Mouse (Mus musculus): Measurements from ENCODE around the gene Slc30a3. TPM values are rescaled to one million over a fixed set of nuclear protein-coding genes. Genes with fewer than 3 reads are reported as not detected.
"Not testable (repeated sequence)": the region's sequence is repeated elsewhere in the genome, so short reads cannot be mapped to it uniquely, and the experiment has no call there.

Gene Slc30a3
- polyA plus RNA-seq, 1 experiment, result 23.5 TPM

GRCm38 (mm10) chr5:31076346-31076745 is 31.7 kb downstream of the Slc30a3 start:
- 88% methylated on average over 13 of the region's 13 CpGs for WGBS
- no peak for TF ChIP-seq CTCF (IDR thresholded peaks at IDR 0.05; ENCODE audit: borderline replicate concordance, insufficient read depth, low read depth, low read length)
- no peak for TF ChIP-seq POLR2A (IDR thresholded peaks at IDR 0.05; ENCODE audit: borderline replicate concordance, insufficient read depth, low read length)
- H3K4me1 ChIP-seq (ENCODE audit: control insufficient read depth, insufficient read depth, low read length), result no peaks in the 10 kb centered on the region

GRCm38 (mm10) chr5:31073176-31073575 is 34.9 kb downstream of the Slc30a3 start:
- TF ChIP-seq CTCF (IDR thresholded peaks at IDR 0.05; ENCODE audit: borderline replicate concordance, insufficient read depth, low read depth, low read length) (no peak), POLR2A (IDR thresholded peaks at IDR 0.05; ENCODE audit: borderline replicate concordance, insufficient read depth, low read length) (no peak)
- Histone ChIP-seq H3K27ac (ENCODE audit: insufficient read depth, low read length) (no peak overlapping the region), H3K4me1 (ENCODE audit: control insufficient read depth, insufficient read depth, low read length) (no peaks in the 10 kb centered on the region), H3K4me3 (replicated peaks; ENCODE audit: insufficient read depth, low read depth, low read length) (no peak overlapping the region), H3K27me3 (ENCODE audit: control insufficient read depth, insufficient read depth, low read length) (no peaks in the 10 kb centered on the region)
- no peak for DNase-seq
- WGBS, result 87% methylated on average over 12 of the region's 12 CpGs

More at GRCm38 (mm10) chr5:31076346-31076745, 31.7 kb downstream of the Slc30a3 start:
- DNase-seq, result no peak
- no peak overlapping the region for H3K27ac ChIP-seq (ENCODE audit: insufficient read depth, low read length)
- H3K27me3 ChIP-seq (ENCODE audit: control insufficient read depth, insufficient read depth, low read length), result no peaks in the 10 kb centered on the region
- no peak overlapping the region for H3K4me3 ChIP-seq (replicated peaks; ENCODE audit: insufficient read depth, low read depth, low read length)

DNA sequence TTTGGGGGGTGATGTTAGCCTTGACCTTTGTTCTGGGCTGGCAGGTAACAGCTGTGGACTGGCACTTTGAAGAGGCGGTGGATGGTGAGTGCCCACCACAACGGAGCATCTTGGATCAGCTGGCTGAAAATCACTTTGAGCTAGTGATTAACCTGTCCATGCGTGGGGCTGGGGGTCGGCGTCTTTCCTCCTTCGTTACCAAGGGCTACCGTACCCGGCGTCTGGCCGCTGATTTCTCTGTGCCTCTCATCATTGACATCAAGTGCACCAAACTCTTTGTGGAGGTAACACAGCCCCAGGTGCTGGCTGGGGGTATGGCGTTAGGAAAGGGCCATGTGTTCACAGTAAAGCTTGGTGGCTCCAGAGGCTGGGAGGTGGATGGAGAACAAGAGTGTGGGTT is 36.2 kb downstream of the Slc30a3 start:
- 91% methylated on average over 11 of the region's 11 CpGs for WGBS
- TF ChIP-seq POLR2A (IDR thresholded peaks at IDR 0.05; ENCODE audit: borderline replicate concordance, insufficient read depth, low read length) (no peak), CTCF (IDR thresholded peaks at IDR 0.05; ENCODE audit: borderline replicate concordance, insufficient read depth, low read depth, low read length) (no peak)
- Histone ChIP-seq H3K27ac (ENCODE audit: insufficient read depth, low read length) (no peak overlapping the region), H3K27me3 (ENCODE audit: control insufficient read depth, insufficient read depth, low read length) (no peaks in the 10 kb centered on the region), H3K4me1 (ENCODE audit: control insufficient read depth, insufficient read depth, low read length) (no peaks in the 10 kb centered on the region), H3K4me3 (replicated peaks; ENCODE audit: insufficient read depth, low read depth, low read length) (no peak overlapping the region)
- no peak for DNase-seq

- no peak for TF ChIP-seq POLR2A (IDR thresholded peaks at IDR 0.05; ENCODE audit: borderline replicate concordance, insufficient read depth, low read length)
- no peak for TF ChIP-seq CTCF (IDR thresholded peaks at IDR 0.05; ENCODE audit: borderline replicate concordance, insufficient read depth, low read depth, low read length)
- 83% methylated on average over 2 of the region's 2 CpGs for WGBS
Observed at GRCm38 (mm10) chr5:31071059-31071458, 37.0 kb downstream of the Slc30a3 start.

GRCm38 (mm10) chr5:31069810-31070209 is 38.2 kb downstream of the Slc30a3 start:
- no peak for TF ChIP-seq POLR2A (IDR thresholded peaks at IDR 0.05; ENCODE audit: borderline replicate concordance, insufficient read depth, low read length)
- TF ChIP-seq CTCF (IDR thresholded peaks at IDR 0.05; ENCODE audit: borderline replicate concordance, insufficient read depth, low read depth, low read length), result no peak
- WGBS, result 96% methylated on average over 3 of the region's 3 CpGs
- Histone ChIP-seq H3K27me3 (ENCODE audit: control insufficient read depth, insufficient read depth, low read length) (no peaks in the 10 kb centered on the region), H3K27ac (ENCODE audit: insufficient read depth, low read length) (no peak overlapping the region), H3K4me1 (ENCODE audit: control insufficient read depth, insufficient read depth, low read length) (no peaks in the 10 kb centered on the region), H3K4me3 (replicated peaks; ENCODE audit: insufficient read depth, low read depth, low read length) (no peak overlapping the region)
- DNase-seq, result no peak

More at GRCm38 (mm10) chr5:31071059-31071458, 37.0 kb downstream of the Slc30a3 start:
- no peak overlapping the region for H3K27ac ChIP-seq (ENCODE audit: insufficient read depth, low read length)
- no peak overlapping the region for H3K4me3 ChIP-seq (replicated peaks; ENCODE audit: insufficient read depth, low read depth, low read length)
- DNase-seq, result no peak
- H3K4me1 ChIP-seq (ENCODE audit: control insufficient read depth, insufficient read depth, low read length), result no peaks in the 10 kb centered on the region
- H3K27me3 ChIP-seq (ENCODE audit: control insufficient read depth, insufficient read depth, low read length), result no peaks in the 10 kb centered on the region

DNA sequence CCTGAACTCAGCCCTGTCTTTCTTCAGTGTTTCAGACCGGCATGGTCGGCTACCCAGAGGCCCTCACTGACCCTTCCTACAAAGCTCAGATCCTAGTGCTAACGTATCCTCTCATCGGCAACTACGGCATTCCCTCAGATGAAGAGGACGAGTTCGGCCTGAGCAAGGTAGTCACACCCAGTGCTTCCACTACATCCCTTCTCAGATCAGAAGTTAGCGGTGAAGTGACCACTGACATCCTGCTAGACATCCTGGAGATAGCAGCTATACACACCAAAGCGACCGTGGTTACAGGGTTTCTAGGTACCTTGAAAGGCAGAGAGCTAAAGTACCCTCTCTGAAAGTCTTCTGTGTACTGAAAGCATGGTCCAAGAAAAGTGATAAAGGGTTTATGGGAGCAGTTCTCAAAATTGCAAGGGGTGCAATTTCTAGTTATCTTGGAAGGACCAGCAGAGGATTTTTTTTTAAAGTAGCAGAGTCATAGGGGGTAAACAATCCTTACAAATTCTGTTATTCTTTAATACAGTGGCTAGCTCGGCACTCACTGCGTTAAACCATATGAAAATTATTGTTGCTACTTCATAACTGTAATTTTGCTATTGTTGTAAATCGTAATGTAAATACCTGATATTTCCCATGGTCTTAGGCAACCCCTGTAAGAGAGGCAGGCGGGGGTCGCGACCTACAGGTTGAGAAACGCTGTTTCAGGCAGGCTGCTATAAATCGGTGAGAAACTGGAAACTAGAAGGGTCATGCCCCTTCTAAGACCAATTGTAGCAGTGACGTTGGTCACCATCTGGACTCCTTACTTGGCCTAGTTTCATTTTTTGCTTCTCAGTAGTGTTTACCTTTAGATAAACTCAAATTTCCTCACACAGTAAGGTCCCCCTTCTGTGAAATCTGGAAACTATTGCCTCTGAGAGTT is 52.6 kb downstream of the Slc30a3 start:
- Histone ChIP-seq H3K27ac (ENCODE audit: insufficient read depth, low read length) (no peak overlapping the region), H3K27me3 (ENCODE audit: control insufficient read depth, insufficient read depth, low read length) (no peaks in the 10 kb centered on the region), H3K4me1 (ENCODE audit: control insufficient read depth, insufficient read depth, low read length) (no peaks in the 10 kb centered on the region; the same call in 1 of the 2 replicates), H3K4me3 (replicated peaks; ENCODE audit: insufficient read depth, low read depth, low read length) (peak overlapping the region; percentile 66)
- DNase-seq, result no peak
- WGBS, result 28% methylated on average over 19 of the region's 19 CpGs
- TF ChIP-seq CTCF (IDR thresholded peaks at IDR 0.05; ENCODE audit: borderline replicate concordance, insufficient read depth, low read depth, low read length) (no peak), POLR2A (IDR thresholded peaks at IDR 0.05; ENCODE audit: borderline replicate concordance, insufficient read depth, low read length) (no peak)

DNA sequence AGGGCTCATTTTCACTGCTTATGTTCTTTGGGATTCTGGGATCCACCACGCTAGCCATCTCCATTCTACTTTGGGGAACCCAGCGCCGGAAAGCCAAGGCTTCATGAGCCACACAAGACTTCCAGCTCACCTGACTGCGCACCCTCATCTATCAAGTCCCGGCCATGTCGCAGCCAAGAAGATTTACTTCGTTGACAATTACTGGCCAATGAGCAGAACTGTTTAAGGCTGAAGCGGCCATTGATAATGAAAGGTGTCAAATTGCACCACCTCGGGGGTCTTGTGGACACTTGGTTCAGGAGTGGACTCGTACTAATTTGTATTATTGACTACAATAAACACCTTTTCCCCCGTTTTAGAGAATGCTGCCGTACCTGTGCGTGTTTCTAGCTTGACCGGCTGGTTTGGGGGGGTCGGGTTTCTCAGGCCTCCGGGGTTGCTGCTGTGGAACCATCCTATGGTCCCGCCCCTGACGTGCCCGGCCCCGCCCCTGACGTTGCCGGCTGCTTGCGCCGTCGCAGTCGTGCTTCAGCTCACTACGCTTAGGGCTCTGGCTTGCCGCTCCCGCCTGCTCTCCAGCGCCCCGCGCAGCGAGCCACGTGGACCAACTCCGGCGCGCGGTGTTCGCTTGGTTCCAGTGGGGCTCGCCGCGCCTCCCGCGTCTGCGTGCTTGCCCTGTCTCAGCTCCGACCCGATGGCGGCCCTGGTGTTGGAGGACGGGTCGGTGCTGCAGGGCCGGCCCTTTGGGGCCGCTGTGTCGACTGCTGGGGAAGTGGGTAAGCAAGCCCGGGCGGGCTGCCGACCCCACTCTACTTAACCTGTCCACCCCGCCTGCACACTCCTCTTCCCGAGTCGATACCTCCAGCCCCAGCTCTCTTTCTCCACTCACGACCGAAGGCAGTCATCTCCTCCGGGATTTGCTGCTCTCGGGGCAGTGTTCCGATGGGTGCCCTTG is 53.5 kb downstream of the Slc30a3 start, which contains the start of gene Cad:
Cad (plus strand) TSS at position 520 of the 955 bp plus-strand sequence.
- peak within 1 kb of the TSS; percentile 70 for H3K4me3 ChIP-seq (replicated peaks; ENCODE audit: insufficient read depth, low read depth, low read length)
- WGBS, result under 1% methylated on average over 64 of the region's 64 CpGs
- peak within 1 kb of the TSS; percentile 22; the same call in 1 of the 2 replicates for H3K27ac ChIP-seq (ENCODE audit: insufficient read depth, low read length)
- H3K4me1 ChIP-seq (ENCODE audit: control insufficient read depth, insufficient read depth, low read length), result no peaks in the 10 kb centered on the region; the same call in 1 of the 2 replicates
- peak; percentile 95 for DNase-seq
- TF ChIP-seq CTCF (IDR thresholded peaks at IDR 0.05; ENCODE audit: borderline replicate concordance, insufficient read depth, low read depth, low read length) (no peak), POLR2A (IDR thresholded peaks at IDR 0.05; ENCODE audit: borderline replicate concordance, insufficient read depth, low read length) (peak; percentile 67)
- no peaks in the 10 kb centered on the region for H3K27me3 ChIP-seq (ENCODE audit: control insufficient read depth, insufficient read depth, low read length)

- H3K27ac ChIP-seq (ENCODE audit: insufficient read depth, low read length); DNase-seq; H3K27me3 ChIP-seq (ENCODE audit: control insufficient read depth, insufficient read depth, low read length); H3K4me1 ChIP-seq (ENCODE audit: control insufficient read depth, insufficient read depth, low read length); H3K4me3 ChIP-seq (replicated peaks; ENCODE audit: insufficient read depth, low read depth, low read length): not testable (repeated sequence)
- WGBS, result 64% methylated on average over 4 of the region's 4 CpGs
Observed at GRCm38 (mm10) chr5:31053728-31054127, 54.3 kb downstream of the Slc30a3 start.

Measured in cerebellum, adult 2 months (tissue).